10 mouse cellular contexts compared by ENCODE assay signal in the genomic region with DNA sequence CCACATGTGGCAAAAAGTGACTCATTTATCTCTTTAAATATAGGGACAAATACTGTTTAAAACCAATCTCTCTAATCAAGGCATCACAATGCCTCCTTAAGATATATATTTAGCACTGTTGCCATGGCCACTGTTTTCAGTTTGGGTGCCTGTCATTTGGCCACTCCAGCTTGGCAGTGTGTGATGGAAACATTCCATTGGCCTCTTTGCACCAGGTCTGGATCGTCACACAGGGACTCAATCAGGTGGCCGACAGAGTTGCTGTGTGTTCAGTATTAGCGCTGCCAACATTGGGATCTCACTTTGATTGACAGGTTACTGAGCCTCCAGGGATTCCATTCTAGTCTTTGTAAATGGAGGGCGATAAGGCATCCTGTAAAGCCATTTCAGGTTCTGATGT. TPM values are rescaled to one million over a fixed set of nuclear protein-coding genes. Genes with fewer than 3 reads are reported as not detected.
DNase-seq lines count a peak whose midpoint lies in the region; ATAC-seq and TF ChIP-seq lines count a peak whose summit lies in the region.
"Had no signal": no experiment of that assay in that cellular context is flagged by ENCODE, and none has a peak within 500 bp of the region (broad histone marks: within the 10 kb centered on the region; RNA-seq: fewer than 3 reads in every experiment).

No protein-coding gene starts in this region.

- peak; percentile 10 for DNase-seq in kidney, adult 2 months
- DNase-seq in kidney, adult 18-20 months, result no peak
- DNase-seq in cerebellum, postnatal 10 days, result peak; percentile 57 to 59
- DNase-seq in heart, adult 8-10 months (ENCODE audit: low spot score), result peak; percentile 80
- no peak for DNase-seq in yolk sac, embryonic 10.5 days (ENCODE audit: low spot score)
- no peak for DNase-seq in thymus, adult 2 months

- no peak overlapping the region for H3K4me3 ChIP-seq in kidney, adult 2 months (ENCODE audit: insufficient read depth, low read depth, low read length)
- H3K4me3 ChIP-seq in lung, embryonic 16.5 days (ENCODE audit: low read length), result no peak overlapping the region
- no peak overlapping the region for H3K4me3 ChIP-seq in thymus, adult 2 months (ENCODE audit: control insufficient read depth, insufficient read depth, low read length)

- no peak for TF ChIP-seq CTCF in kidney, adult 2 months (conservative IDR thresholded peaks at IDR 0.05; ENCODE audit: insufficient read depth, insufficient read length, low read depth, low read length)
- no peak for TF ChIP-seq CTCF in thymus, adult 2 months (IDR thresholded peaks at IDR 0.05; ENCODE audit: borderline replicate concordance, control insufficient read depth, extremely low read depth, insufficient read depth, low read length, poor library complexity)

- TF ChIP-seq POLR2A in kidney, adult 2 months (IDR thresholded peaks at IDR 0.05; ENCODE audit: low read depth, low read length), result no peak
- TF ChIP-seq POLR2A in thymus, adult 2 months (IDR thresholded peaks at IDR 0.05; ENCODE audit: control insufficient read depth, extremely low read depth, insufficient read depth, low read length, poor library complexity), result no peak

- peak; percentile 54 for ATAC-seq in lung, embryonic 16.5 days (ENCODE audit: low read depth)
- ATAC-seq in frontal cortex, adult (ENCODE audit: low TSS enrichment), result no peak

- no peak overlapping the region for H3K9ac ChIP-seq in lung, embryonic 16.5 days (ENCODE audit: low read length)

- H3K4me2 ChIP-seq in lung, embryonic 16.5 days (ENCODE audit: low read depth, low read length), result no peak overlapping the region
- H3K4me2 ChIP-seq: liver, embryonic 11.5 days had no signal

- WGBS in kidney, adult 2 months, result 54% methylated on average over 4 of the region's 4 CpGs
- 46% methylated on average over 4 of the region's 4 CpGs for WGBS in lung, embryonic 16.5 days
- WGBS in thymus, adult 2 months, result 79% methylated on average over 4 of the region's 4 CpGs

- H3K9me3 ChIP-seq in lung, embryonic 16.5 days (ENCODE audit: control insufficient read depth, low read length), result no peaks in the 10 kb centered on the region

- no peak overlapping the region for H3K27ac ChIP-seq in kidney, adult 2 months (ENCODE audit: insufficient read depth, low read depth, low read length)
- peak overlapping the region; percentile 36; the same call in 1 of the 2 replicates for H3K27ac ChIP-seq in lung, embryonic 16.5 days (ENCODE audit: low read length)
- no peak overlapping the region for H3K27ac ChIP-seq in thymus, adult 2 months (ENCODE audit: control insufficient read depth, insufficient read depth, low read length)
- H3K27ac ChIP-seq: kidney, postnatal 0 days had no signal

- H3K4me1 ChIP-seq in kidney, adult 2 months (ENCODE audit: control insufficient read depth, insufficient read depth, low read length), result no peaks in the 10 kb centered on the region
- H3K4me1 ChIP-seq in lung, embryonic 16.5 days (replicated peaks; ENCODE audit: control insufficient read depth, insufficient read depth, low read length), result no peaks in the 10 kb centered on the region; the same call in 1 of the 2 replicates
- no peaks in the 10 kb centered on the region for H3K4me1 ChIP-seq in thymus, adult 2 months (replicated peaks; ENCODE audit: control insufficient read depth, insufficient read depth, low read length)

- no peaks in the 10 kb centered on the region for H3K27me3 ChIP-seq in kidney, adult 2 months (replicated peaks; ENCODE audit: control insufficient read depth, insufficient read depth, low read length)
- H3K27me3 ChIP-seq in lung, embryonic 16.5 days (ENCODE audit: control insufficient read depth, insufficient read depth, low read depth, low read length), result no peaks in the 10 kb centered on the region
- H3K27me3 ChIP-seq in thymus, adult 2 months (ENCODE audit: control insufficient read depth, insufficient read depth, low read length), result no peaks in the 10 kb centered on the region

- H3K36me3 ChIP-seq in kidney, adult 2 months (ENCODE audit: control insufficient read depth, insufficient read depth, low read length), result no peaks in the 10 kb centered on the region
- H3K36me3 ChIP-seq in lung, embryonic 16.5 days (ENCODE audit: control insufficient read depth, insufficient read depth, low read length), result no peaks in the 10 kb centered on the region
- H3K36me3 ChIP-seq in thymus, adult 2 months (ENCODE audit: control insufficient read depth, insufficient read depth, low read length), result no peaks in the 10 kb centered on the region

RNA-seq across cellular contexts. Expression of a gene that starts 46.1 kb away (rescaled TPM):
- 5.2 and 6.1 TPM in 2 replicates for polyA plus RNA-seq in kidney, adult 2 months (2012; rRNA removed)
- total RNA-seq in heart, adult 8-10 months (2022), result 10 to 100 TPM; 12.5 to 30.7 (median 21.5) TPM
- 4.6 and 5.3 TPM in 2 replicates for polyA plus RNA-seq in lung, embryonic 16.5 days (2015; fragmentation: Nextera tagmentation; extraction: Ambion mirVana)
- 16.1 and 33.1 TPM in 2 replicates for polyA plus RNA-seq in thymus, adult 2 months (2012; rRNA removed)

Comparison
In these comparisons a context has a peak if more than half of its experiments do, and no peak if none do; other contexts are left out.
1. DNase-seq: peak in kidney, adult 2 months (single experiment), cerebellum, postnatal 10 days (2 of 2) and heart, adult 8-10 months (single experiment); none in kidney, adult 18-20 months (single experiment), yolk sac, embryonic 10.5 days (single experiment) and thymus, adult 2 months (single experiment).